Mouse (Mus musculus) G1E (cell line): ENCODE results near the gene Gmnc.

Experiments used
- CTCF ChIP-seq: IDR thresholded peaks from 2 replicates; pipeline ENCODE4 v1.5.1; 2012; ENCODE audit warnings: low read depth, low read length, inconsistent platforms, mixed read lengths
- GATA1 ChIP-seq: IDR thresholded peaks from 2 replicates; pipeline ENCODE4 v1.6.1; 2012; ENCODE audit warnings: borderline replicate concordance, low read length, inconsistent platforms, mixed read lengths
- GATA2 ChIP-seq: IDR thresholded peaks from 2 replicates; pipeline ENCODE4 v1.6.1; 2012; ENCODE audit warnings: low read depth, low read length, inconsistent platforms, borderline replicate concordance
- TAL1 ChIP-seq: conservative IDR thresholded peaks from 2 replicates; pipeline ENCODE4 v1.6.1; 2012; ENCODE audit warnings: low read depth, low read length, inconsistent platforms, mixed read lengths

- no peak for TF ChIP-seq CTCF
- TF ChIP-seq TAL1 = no peak
- TF ChIP-seq GATA1 = no peak
- no peak for TF ChIP-seq GATA2
These were observed 3.3 kb downstream of the Gmnc start for GRCm38 (mm10) chr16:26988188-26988587.
